Comparison of ENCODE assay signal across 8 mouse cellular contexts in the genomic region with DNA sequence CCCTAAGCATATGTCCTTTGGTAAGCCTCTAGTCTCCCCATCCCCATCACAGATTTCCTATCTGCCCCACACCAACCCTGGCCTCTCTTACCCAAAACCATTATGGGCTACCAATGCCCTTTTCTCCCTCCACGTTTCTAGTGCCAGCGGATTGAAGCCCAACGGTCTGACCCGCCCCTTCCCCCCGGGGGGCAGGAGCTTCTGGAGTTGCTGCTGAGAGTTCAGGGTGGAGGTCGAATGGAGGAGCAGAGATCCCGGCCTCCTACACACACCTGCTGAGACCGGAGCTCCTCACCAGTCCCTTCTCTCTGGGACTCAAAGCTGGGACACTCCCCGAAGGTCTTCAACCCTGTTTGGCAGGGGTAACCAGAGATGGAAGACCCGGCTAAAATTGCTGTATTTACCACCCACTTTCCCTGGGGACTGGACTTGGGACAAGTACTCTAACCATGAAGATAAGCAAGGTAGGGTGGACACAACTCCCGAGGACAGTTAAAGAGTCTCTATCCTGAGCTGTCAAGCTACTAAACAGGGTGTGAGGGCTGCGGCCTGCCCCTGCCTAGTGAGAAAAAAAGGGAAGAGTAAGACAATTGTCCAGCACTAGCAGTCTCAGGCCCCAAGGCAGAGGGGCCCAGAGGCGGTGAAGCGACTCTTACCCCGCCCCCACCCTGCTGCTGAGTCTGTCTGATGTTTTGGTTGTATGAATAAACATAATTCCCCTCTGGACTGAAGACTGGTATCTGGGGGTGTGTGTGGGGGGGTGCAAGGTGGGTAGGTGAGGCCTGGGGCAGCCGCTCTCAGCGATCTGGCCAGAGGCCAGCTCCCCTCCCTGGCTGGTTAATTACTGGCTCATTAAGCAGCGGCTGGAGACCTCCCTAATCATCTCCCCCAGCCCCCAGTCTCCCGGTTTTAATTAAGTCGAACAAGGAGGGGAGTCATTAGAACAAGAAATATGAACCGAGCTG. TPM values are rescaled to one million over a fixed set of nuclear protein-coding genes. Genes with fewer than 3 reads are reported as not detected.
DNase-seq lines count a peak whose midpoint lies in the region; ATAC-seq and TF ChIP-seq lines count a peak whose summit lies in the region.

Pbx2 (plus strand) TSS at position 238 of the 965 bp plus-strand sequence.

- H3K9ac ChIP-seq in forebrain, embryonic 11.5 days (ENCODE audit: low read length): peak within 1 kb of the TSS; percentile 99

- 3% methylated on average over 21 of the region's 21 CpGs for WGBS in forebrain, embryonic 11.5 days
- WGBS in macrophage (ENCODE audit: missing documents): 5% methylated on average over 21 of the region's 21 CpGs
- 4% methylated on average over 21 of the region's 21 CpGs for WGBS in thymus, adult 2 months

- H3K4me1 ChIP-seq in E14TG2a.4 (replicated peaks; ENCODE audit: low read depth, low read length): peaks cover 84% of the 10 kb centered on the region
- H3K4me1 ChIP-seq in forebrain, embryonic 11.5 days (replicated peaks; ENCODE audit: control insufficient read depth, insufficient read depth, low read length): peaks cover 32% of the 10 kb centered on the region
- peaks cover 32% of the 10 kb centered on the region for H3K4me1 ChIP-seq in thymus, adult 2 months (replicated peaks; ENCODE audit: control insufficient read depth, insufficient read depth, low read length)

- no peak for TF ChIP-seq CTCF in E14TG2a.4 (conservative IDR thresholded peaks at IDR 0.05; ENCODE audit: low read length)
- no peak for TF ChIP-seq CTCF in thymus, adult 2 months (IDR thresholded peaks at IDR 0.05; ENCODE audit: borderline replicate concordance, control insufficient read depth, extremely low read depth, insufficient read depth, low read length, poor library complexity)

- H3K9me3 ChIP-seq in E14TG2a.4 (ENCODE audit: low read length): no peaks in the 10 kb centered on the region
- no peaks in the 10 kb centered on the region for H3K9me3 ChIP-seq in forebrain, embryonic 11.5 days (ENCODE audit: control insufficient read depth, low read length)

- peak; percentile 68 for DNase-seq in ZHBTc4 (ENCODE audit: low read depth, low spot score)
- DNase-seq in forebrain, embryonic 11.5 days (ENCODE audit: low spot score): peak; percentile 85
- DNase-seq in heart, postnatal 14 days: peak in 1 of 2 experiments; percentile 29
- no peak for DNase-seq in layer of hippocampus, postnatal 14 days (ENCODE audit: low spot score in 2 of 2)
- DNase-seq in thymus, adult 2 months: peak; percentile 46
- no peak for DNase-seq in T-cell, adult 2 months (ENCODE audit: low spot score)

- H3K36me3 ChIP-seq in E14TG2a.4 (ENCODE audit: insufficient read depth, low read length) (peaks cover 19% of the 10 kb centered on the region), macrophage (ENCODE audit: inconsistent target) (peaks cover 19% of the 10 kb centered on the region; the same call in 1 of the 2 replicates)
- H3K36me3 ChIP-seq in forebrain, embryonic 11.5 days (ENCODE audit: control insufficient read depth, insufficient read depth, low read length): peaks cover 4% of the 10 kb centered on the region
- H3K36me3 ChIP-seq in thymus, adult 2 months (ENCODE audit: control insufficient read depth, insufficient read depth, low read length): peaks cover 20% of the 10 kb centered on the region

- peaks cover 3% of the 10 kb centered on the region; the same call in 1 of the 2 replicates for H3K27me3 ChIP-seq in E14TG2a.4 (ENCODE audit: insufficient read depth, low read length)
- no peaks in the 10 kb centered on the region for H3K27me3 ChIP-seq in forebrain, embryonic 11.5 days (ENCODE audit: control insufficient read depth, insufficient read depth, low read length)
- H3K27me3 ChIP-seq in thymus, adult 2 months (ENCODE audit: control insufficient read depth, insufficient read depth, low read length): no peaks in the 10 kb centered on the region

- H3K27ac ChIP-seq in forebrain, embryonic 11.5 days (ENCODE audit: low read depth, low read length): peak within 1 kb of the TSS; percentile 100
- peak within 1 kb of the TSS; percentile 92 for H3K27ac ChIP-seq in macrophage
- peak within 1 kb of the TSS; percentile 95 for H3K27ac ChIP-seq in thymus, adult 2 months (ENCODE audit: control insufficient read depth, insufficient read depth, low read length)

- H3K4me2 ChIP-seq in forebrain, embryonic 11.5 days (ENCODE audit: low read depth, low read length, severe bottlenecking): peak within 1 kb of the TSS; percentile 95

- intact Hi-C loops in heart, postnatal 14 days (cut with DNase I): no loop called here

- H3K4me3 ChIP-seq in E14TG2a.4 (replicated peaks; ENCODE audit: low read length) (peak within 1 kb of the TSS; percentile 81), macrophage (ENCODE audit: inconsistent target) (peak within 1 kb of the TSS; percentile 75)
- peak within 1 kb of the TSS; percentile 85 for H3K4me3 ChIP-seq in forebrain, embryonic 11.5 days (ENCODE audit: low read depth, low read length)
- H3K4me3 ChIP-seq in thymus, adult 2 months (ENCODE audit: control insufficient read depth, insufficient read depth, low read length): peak within 1 kb of the TSS; percentile 76

- H3K79me2 ChIP-seq in macrophage (ENCODE audit: inconsistent target): peaks cover 58% of the 10 kb centered on the region

- TF ChIP-seq POLR2A in thymus, adult 2 months (IDR thresholded peaks at IDR 0.05; ENCODE audit: control insufficient read depth, extremely low read depth, insufficient read depth, low read length, poor library complexity): no peak

- ATAC-seq in forebrain, embryonic 11.5 days (replicated peaks; ENCODE audit: low FRiP score): peak; percentile 44

RNA-seq across cellular contexts. Expression of gene Pbx2, which starts in this region (rescaled TPM):
- 17.8 and 17.9 TPM in 2 replicates for polyA plus RNA-seq in forebrain, embryonic 11.5 days (2014; fragmentation: Nextera tagmentation; extraction: Ambion mirVana)
- total RNA-seq in heart, postnatal 14 days (2021): 10 to 100 TPM; 20.1 to 22.6 TPM
- 10 to 100 TPM; 43.5 to 52.7 TPM for total RNA-seq in layer of hippocampus, postnatal 14 days (2021)
- total RNA-seq in macrophage (2018; cell fraction: chromatin; rRNA removed): 100 to 1,000 TPM in 3 of 26 experiments, 10 to 100 TPM in 23; 13.4 to 110 (median 51.5) TPM
- total RNA-seq in macrophage (2018; cell fraction: cytosol; rRNA removed): 10 to 100 TPM; 23.9 to 61.8 (median 51.4) TPM
- total RNA-seq in macrophage (2018; cell fraction: nucleus; rRNA removed): 10 to 100 TPM; 18.6 to 84.5 (median 38.1) TPM
- 44.7 to 64.2 TPM (median 45.7 TPM) in 3 replicates for polyA plus RNA-seq in macrophage (2018)
- polyA plus RNA-seq in thymus, adult 2 months (2012; rRNA removed): 144 and 146 TPM in 2 replicates

Comparison
In these comparisons a context has a peak if more than half of its experiments do, and no peak if none do; other contexts are left out.
1. DNase-seq: peak in ZHBTc4 (single experiment), forebrain, embryonic 11.5 days (single experiment) and thymus, adult 2 months (single experiment); none in layer of hippocampus, postnatal 14 days (0 of 2) and T-cell, adult 2 months (single experiment).
2. Peak in every context shown above with its lines, with median percentiles within 50 percentile points of each other: H3K4me3 ChIP-seq and H3K27ac ChIP-seq.